Mouse (Mus musculus): ENCODE measurements around the gene Taok3.
A peak's percentile ranks its signal among the peaks of the same experiment; 100 is the strongest.
"Not testable (repeated sequence)": the region's sequence is repeated elsewhere in the genome, so short reads cannot be mapped to it uniquely, and the experiment has no call there.

The Taok3 gene

GRCm38 (mm10) chr5:117264701-117265100 is 144.8 kb downstream of the Taok3 start:
- DNase-seq (ENCODE audit: low spot score in 2 of 2), result no peak

- DNase-seq (ENCODE audit: low spot score in 2 of 2), result no peak
Observed at GRCm38 (mm10) chr5:117267913-117268312, 148.0 kb downstream of the Taok3 start.

- no peak for DNase-seq (ENCODE audit: low spot score in 2 of 2)
Observed at GRCm38 (mm10) chr5:117268749-117269148, 148.8 kb downstream of the Taok3 start.

- DNase-seq (ENCODE audit: low spot score in 2 of 2), result no peak
Observed at GRCm38 (mm10) chr5:117269395-117269794, 149.5 kb downstream of the Taok3 start.

- DNase-seq (ENCODE audit: low spot score in 2 of 2), result no peak
Observed at GRCm38 (mm10) chr5:117271945-117272344, 152.0 kb downstream of the Taok3 start.

GRCm38 (mm10) chr5:117274817-117275216 is 154.9 kb downstream of the Taok3 start:
- DNase-seq (ENCODE audit: low spot score in 2 of 2), result no peak

- no peak for DNase-seq (ENCODE audit: low spot score in 2 of 2)
Observed at GRCm38 (mm10) chr5:117277784-117278183, 157.9 kb downstream of the Taok3 start.

GRCm38 (mm10) chr5:117278809-117279668 is 159.1 kb downstream of the Taok3 start:
- DNase-seq (ENCODE audit: low spot score in 2 of 2), result peak in 1 of 2 experiments; percentile 37

GRCm38 (mm10) chr5:117279669-117280050 is 159.7 kb downstream of the Taok3 start:
- no peak for DNase-seq (ENCODE audit: low spot score in 2 of 2)

- DNase-seq (ENCODE audit: low spot score in 2 of 2), result no peak
Observed at GRCm38 (mm10) chr5:117281536-117281935, 161.6 kb downstream of the Taok3 start.

GRCm38 (mm10) chr5:117282360-117282759 is 162.4 kb downstream of the Taok3 start:
- DNase-seq (ENCODE audit: low spot score in 2 of 2), result no peak

- DNase-seq (ENCODE audit: low spot score in 2 of 2), result no peak
Observed at GRCm38 (mm10) chr5:117284029-117284428, 164.1 kb downstream of the Taok3 start.

- DNase-seq (ENCODE audit: low spot score in 2 of 2), result no peak
Observed at GRCm38 (mm10) chr5:117284682-117285081, 164.8 kb downstream of the Taok3 start.

- DNase-seq (ENCODE audit: low spot score in 2 of 2), result no peak
Observed at GRCm38 (mm10) chr5:117285266-117285665, 165.3 kb downstream of the Taok3 start.

- no peak for DNase-seq (ENCODE audit: low spot score in 2 of 2)
Observed at GRCm38 (mm10) chr5:117286286-117286685, 166.4 kb downstream of the Taok3 start.

- DNase-seq (ENCODE audit: low spot score in 2 of 2), result peak; percentile 95 to 97
Observed at GRCm38 (mm10) chr5:117286831-117287822, 167.2 kb downstream of the Taok3 start, which contains the start of gene Pebp1. Gene Pebp1, minus strand, starts transcription at chr5:117287625.

GRCm38 (mm10) chr5:117289646-117290045 is 169.7 kb downstream of the Taok3 start:
- DNase-seq (ENCODE audit: low spot score in 2 of 2), result no peak

GRCm38 (mm10) chr5:117290081-117290480 is 170.2 kb downstream of the Taok3 start:
- no peak for DNase-seq (ENCODE audit: low spot score in 2 of 2)

GRCm38 (mm10) chr5:117291312-117291711 is 171.4 kb downstream of the Taok3 start:
- DNase-seq (ENCODE audit: low spot score in 2 of 2), result no peak

- no peak for DNase-seq (ENCODE audit: low spot score in 2 of 2)
Observed at GRCm38 (mm10) chr5:117292547-117292946, 172.6 kb downstream of the Taok3 start.

- not testable (repeated sequence) for DNase-seq (ENCODE audit: low spot score in 2 of 2)
Observed at GRCm38 (mm10) chr5:117293776-117294175, 173.8 kb downstream of the Taok3 start.

GRCm38 (mm10) chr5:117295011-117295410 is 175.1 kb downstream of the Taok3 start:
- no peak for DNase-seq (ENCODE audit: low spot score in 2 of 2)
